Mouse (Mus musculus): ENCODE data around the gene Rrnad1.
A peak's percentile ranks its signal among the peaks of the same experiment; 100 is the strongest.
"Not testable (repeated sequence)": the region's sequence is repeated elsewhere in the genome, so short reads cannot be mapped to it uniquely, and the experiment has no call there.

Gene Rrnad1

GRCm38 (mm10) chr3:87918551-87918950, 12.0 kb downstream of the Rrnad1 start:
- DNase-seq (ENCODE audit: low spot score): no peak

- no peak for DNase-seq (ENCODE audit: low spot score)
Measured at GRCm38 (mm10) chr3:87916990-87917389, 13.5 kb downstream of the Rrnad1 start.

DNA sequence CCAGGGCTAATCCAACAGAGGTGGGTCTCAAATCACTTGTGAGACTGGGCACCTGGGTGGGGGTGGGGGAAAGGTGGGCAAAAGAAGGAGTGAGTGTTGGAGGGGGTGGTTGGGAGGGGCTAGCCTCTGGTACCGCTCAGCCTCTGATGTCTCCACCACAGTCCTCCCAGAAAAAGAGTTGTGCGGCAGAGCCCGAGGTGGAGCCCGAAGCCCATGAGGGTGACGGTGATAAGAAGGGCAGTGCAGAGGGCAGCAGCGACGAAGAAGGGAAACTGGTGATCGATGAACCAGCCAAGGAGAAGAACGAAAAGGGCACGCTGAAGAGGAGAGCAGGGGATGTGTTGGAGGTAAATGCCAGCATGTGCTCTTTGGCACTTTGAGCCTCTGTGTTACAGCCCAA, 16.6 kb downstream of the Rrnad1 start:
- DNase-seq (ENCODE audit: low spot score): no peak

- no peak for DNase-seq (ENCODE audit: low spot score)
Measured at GRCm38 (mm10) chr3:87913491-87913890, 17.0 kb downstream of the Rrnad1 start.

DNA sequence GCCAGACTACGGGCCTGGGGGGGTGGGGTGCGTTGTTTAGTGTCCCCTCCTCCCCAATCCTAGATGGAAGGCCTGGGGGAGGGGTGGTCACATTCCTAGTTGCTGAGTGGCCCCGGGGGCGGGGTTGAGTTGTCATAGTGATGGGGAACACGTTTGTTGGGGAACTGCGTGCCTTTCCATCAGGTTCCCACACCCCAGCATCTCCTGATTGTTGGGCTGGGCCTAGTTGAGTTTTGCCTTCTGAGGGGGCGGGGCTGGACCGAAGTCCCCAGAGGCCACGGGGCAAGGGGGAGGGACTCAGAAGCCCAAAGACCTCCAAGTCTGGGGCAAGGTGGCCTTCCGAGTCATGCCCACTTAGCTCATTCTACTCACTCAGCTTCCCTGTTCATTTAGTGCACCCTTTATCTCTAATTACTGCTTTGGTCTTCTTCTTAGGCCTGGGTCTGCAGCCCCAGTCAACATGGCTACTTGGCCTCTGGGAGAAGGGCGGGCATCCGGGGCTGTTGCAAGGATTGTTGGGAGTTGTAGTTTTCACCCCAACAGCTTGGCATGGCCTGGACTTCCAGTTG, 19.9 kb downstream of the Rrnad1 start:
- peak; percentile 90 for DNase-seq (ENCODE audit: low spot score)

DNA sequence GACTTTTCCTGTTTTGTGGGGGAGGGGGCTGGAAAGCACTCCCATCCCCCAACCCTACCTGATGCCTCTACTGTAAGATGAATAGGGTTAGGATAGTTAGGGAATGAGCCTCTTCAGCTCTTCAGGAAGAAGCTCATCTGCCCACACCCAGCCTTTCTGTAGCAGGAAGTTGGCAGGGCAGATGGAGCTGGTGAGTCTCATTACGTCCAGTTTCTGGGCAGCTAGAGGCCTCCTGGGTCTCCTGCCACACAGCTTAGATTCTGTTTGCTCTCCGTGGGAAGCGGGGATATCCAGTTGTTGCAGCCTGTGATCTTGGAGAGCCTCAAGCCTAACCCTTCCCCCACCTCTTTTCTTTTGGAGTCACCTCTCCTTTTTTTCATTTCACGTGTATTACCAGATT, 20.6 kb downstream of the Rrnad1 start:
- no peak for DNase-seq (ENCODE audit: low spot score)

- no peak for DNase-seq (ENCODE audit: low spot score)
Measured at GRCm38 (mm10) chr3:87909381-87909780, 21.1 kb downstream of the Rrnad1 start.

DNA sequence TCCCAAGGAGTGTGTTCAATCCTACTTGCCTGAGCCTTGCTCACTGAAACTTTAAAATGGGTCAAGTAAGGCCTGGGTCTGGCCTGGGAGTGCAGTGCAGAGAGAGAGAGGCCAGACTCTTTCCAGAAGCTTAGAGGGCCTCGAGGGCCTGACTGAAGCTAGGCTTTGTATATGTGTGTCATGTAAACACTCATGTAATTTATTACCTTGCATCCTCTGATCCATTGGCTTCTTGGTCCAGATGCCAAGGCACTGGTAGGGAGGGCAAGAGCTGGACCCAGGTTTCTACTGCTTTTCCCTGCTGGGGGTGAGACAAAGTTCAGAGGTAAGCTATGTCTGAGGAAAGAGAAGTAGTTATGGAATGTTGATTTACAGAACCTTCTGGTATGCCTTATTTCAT, 22.6 kb downstream of the Rrnad1 start:
- DNase-seq (ENCODE audit: low spot score): no peak

GRCm38 (mm10) chr3:87906981-87907857, 23.3 kb downstream of the Rrnad1 start:
- DNase-seq (ENCODE audit: low spot score): peak; percentile 68

GRCm38 (mm10) chr3:87906601-87906980, 23.9 kb downstream of the Rrnad1 start:
- DNase-seq (ENCODE audit: low spot score): peak; percentile 39

DNA sequence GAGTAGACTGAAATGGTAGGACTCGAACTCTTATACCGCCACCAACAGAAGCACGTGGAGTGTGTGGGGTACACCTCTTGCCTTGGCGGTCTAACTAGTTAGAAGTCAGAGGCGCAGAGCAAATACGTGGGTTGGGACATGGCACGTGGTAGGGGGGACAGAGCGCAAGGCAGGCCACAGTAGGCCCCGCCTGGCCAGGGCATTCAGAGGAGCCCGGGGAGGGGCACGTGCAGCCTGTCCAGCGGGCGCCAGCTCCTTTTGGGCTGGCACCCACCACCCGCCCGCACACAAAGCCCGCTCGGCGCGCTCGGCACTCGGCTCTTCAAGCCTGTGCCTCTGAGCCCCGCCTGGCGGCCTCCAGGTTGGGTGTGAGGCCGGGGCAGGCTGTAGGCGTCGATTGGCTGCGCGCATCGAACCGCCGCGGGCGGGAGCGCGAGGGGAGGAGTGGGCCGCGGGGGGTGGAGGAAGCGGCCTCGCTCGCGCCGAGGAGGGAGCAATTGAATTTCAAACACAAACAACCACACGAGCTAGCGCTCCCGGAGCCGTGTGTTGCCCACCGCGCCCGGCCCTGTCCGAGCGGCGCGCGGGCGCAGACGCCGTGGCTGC, 24.5 kb downstream of the Rrnad1 start, which contains the start of gene Hdgf:
Hdgf (plus strand) TSS at position 442 of the 606 bp plus-strand sequence.
- peak; percentile 98 for DNase-seq (ENCODE audit: low spot score)

- DNase-seq (ENCODE audit: low spot score): no peak
Measured at GRCm38 (mm10) chr3:87903821-87904220, 26.7 kb downstream of the Rrnad1 start.

GRCm38 (mm10) chr3:87901959-87902358, 28.6 kb downstream of the Rrnad1 start:
- not testable (repeated sequence) for DNase-seq (ENCODE audit: low spot score)

- DNase-seq (ENCODE audit: low spot score): no peak
Measured at GRCm38 (mm10) chr3:87901036-87901624, 29.4 kb downstream of the Rrnad1 start.

GRCm38 (mm10) chr3:87899776-87900175, 30.7 kb downstream of the Rrnad1 start:
- no peak for DNase-seq (ENCODE audit: low spot score)

DNA sequence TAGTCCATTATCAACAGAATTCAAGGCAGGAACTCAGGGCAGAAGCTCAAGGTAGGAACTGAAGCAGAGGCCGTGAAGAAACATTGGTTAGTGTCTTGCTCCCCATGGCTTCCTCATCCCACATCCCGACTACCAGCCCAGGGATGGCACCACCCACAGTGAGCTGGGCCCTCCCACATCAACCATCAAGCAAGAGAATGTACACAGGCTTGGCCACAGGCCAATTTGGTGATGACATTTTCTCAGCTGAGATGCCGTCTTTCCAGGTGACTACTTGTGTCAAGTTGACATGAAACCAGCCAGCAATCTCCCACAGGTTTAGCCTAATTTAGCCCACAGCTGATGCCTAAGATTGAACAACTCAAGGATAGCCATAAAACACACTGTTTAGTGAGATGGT, 31.3 kb downstream of the Rrnad1 start:
- no peak for DNase-seq (ENCODE audit: low spot score)

DNA sequence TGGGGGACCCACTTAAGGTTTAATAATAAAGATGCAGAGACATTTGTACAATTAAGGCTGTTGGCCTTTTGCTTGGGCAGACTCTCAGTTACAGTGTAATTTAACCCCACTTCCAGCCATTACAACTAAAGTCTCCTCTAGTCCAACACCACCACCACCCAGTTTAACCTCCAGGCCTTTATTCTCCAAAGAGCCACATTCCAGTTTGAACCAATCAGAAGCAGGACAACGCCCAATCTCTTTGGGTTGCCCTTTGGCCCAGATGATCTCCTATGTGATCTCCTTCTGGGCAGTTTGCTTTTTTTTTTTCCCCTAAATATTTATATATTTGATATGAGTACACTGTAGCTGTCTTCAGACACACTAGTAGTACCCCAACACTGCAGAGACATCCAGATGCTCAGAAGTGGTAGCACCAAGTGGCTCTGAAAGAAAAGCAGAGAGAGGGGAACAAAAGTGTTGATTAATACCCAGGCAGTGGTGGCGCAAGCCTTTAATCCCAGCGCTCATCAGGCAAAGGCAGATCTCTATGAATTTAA, 37.1 kb downstream of the Rrnad1 start:
- DNase-seq (ENCODE audit: low spot score): no peak

DNA sequence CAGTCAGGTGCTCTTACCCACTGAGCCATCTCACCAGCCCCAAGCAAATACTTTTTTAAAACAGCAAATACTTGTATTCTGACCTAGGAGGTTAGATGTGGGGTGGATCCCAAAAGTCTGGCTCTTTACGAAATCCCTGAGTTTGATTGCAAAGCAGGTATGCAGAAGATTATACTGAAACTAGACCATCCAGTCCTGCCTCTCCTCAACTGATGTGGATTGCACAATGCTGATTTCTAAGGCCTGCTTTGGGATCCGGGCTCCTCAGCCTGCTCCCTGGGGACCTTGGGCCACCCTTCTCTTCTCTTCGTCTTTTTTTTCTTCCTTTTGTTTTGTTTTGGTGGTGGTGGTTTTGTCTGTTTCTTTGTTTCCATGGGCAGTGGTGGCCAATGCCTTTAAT, 39.0 kb downstream of the Rrnad1 start:
- DNase-seq (ENCODE audit: low spot score): no peak

DNA sequence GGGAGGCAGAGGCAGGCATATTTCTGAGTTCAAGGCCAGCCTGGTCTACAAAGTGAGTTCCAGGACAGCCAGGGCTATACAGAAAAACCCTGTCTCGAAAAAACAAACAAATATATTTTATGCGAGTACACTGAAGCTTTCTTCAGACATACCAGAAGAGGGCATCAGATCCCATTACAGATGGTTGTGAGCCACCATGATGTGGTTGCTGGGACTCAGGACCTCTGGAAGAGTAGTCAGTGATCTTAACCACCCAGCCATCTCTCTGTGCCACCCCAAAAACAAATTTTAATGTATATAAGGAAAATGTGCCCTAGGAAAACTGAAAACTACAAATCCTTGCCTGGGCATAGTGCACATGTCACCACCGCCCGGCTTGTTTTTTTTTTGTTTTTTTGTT, 43.1 kb downstream of the Rrnad1 start:
- not testable (repeated sequence) for DNase-seq (ENCODE audit: low spot score)

DNA sequence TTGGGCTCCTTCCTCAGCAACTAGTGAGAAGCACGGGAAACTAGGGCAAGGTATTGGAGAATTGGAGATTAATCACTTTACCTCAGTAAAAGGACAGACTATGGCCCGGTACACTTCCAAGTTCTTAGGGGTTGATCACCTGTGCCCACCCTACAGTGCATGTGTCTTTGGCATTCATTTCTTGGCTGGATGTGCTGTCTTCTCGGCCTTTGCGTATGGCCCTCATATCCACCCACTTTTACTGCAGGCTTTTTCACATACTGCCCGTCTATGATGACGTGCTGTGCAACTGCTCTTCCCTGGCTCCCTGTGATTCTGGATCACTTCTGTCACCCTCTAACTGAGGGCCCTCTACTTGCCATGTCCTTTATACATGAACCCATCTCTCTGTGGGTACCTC, 44.1 kb downstream of the Rrnad1 start:
- DNase-seq (ENCODE audit: low spot score): no peak

GRCm38 (mm10) chr3:87886004-87886365, 44.5 kb downstream of the Rrnad1 start:
- DNase-seq (ENCODE audit: low spot score): no peak

DNA sequence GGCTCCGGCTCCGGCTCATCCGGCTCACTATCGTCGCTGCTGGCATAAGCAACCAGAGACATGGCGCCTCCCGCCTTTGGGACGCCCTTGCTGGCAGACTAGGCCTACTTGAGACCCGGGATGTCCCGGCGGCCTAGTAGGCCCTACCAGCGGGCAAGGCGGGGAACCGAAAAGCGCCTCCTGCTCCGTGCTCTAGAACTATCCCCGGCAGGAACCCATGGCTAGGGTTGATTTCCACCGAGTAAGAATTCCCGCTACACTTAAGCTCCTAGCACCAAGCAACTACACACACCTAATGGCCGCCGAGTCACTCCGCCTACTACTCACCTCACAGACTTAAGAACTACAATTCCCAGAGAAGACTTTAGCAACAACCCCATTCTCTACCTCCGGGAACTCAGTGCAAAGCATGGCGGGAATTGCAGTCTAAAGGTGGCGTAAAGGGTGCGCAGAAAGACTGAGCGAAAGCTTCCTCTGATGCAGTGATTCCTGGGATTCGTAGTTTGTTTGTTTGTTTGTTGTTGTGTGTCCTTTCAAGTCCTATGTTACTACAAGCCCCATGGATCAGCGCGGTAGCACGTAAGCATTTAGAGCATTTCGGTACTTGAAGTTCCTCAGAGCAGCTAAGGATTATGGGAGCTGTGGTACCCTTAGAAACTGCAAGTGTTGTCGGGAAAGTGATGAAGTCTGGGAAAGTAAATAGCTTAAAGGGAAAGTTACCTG, 45.1 kb downstream of the Rrnad1 start, which contains the start of gene Prcc:
Prcc (minus strand) TSS at position 328 of the 723 bp plus-strand sequence.
- DNase-seq (ENCODE audit: low spot score): peak; percentile 98

Measured in embryo, embryonic 10.5 days (tissue).